15 mouse cellular contexts compared by ENCODE assay signal in the genomic region with DNA sequence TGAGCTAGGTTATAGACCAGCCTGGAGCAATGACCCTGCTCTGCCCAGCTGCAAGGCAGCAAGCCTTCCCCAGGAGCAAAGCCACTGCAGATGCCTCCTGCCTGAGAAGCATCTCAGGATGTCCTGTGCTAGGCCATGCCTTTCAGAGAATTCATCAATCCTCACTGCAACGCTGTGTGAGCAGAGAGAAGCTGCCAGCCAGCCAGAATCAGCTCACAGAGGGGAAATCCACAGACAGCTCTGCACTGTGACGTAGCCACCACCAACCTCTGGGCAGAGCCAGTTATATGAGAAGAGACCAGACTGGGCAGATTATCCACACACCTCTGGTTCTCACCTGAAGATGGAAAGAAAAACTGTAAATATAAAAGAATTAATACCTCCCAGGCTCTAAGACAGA.
DNase-seq lines count a peak whose midpoint lies in the region; ATAC-seq and TF ChIP-seq lines count a peak whose summit lies in the region.
"Had no signal": no experiment of that assay in that cellular context is flagged by ENCODE, and none has a peak within 500 bp of the region (broad histone marks: within the 10 kb centered on the region; RNA-seq: fewer than 3 reads in every experiment).

No protein-coding gene starts in this region.

- peak overlapping the region; percentile 56 for H3K27ac ChIP-seq in hindbrain, embryonic 12.5 days
- no peak overlapping the region for H3K27ac ChIP-seq in hindbrain, embryonic 10.5 days
- peak overlapping the region; percentile 61; the same call in 1 of the 2 replicates for H3K27ac ChIP-seq in forebrain, embryonic 14.5 days (ENCODE audit: low read depth, low read length)
- H3K27ac ChIP-seq in midbrain, embryonic 12.5 days (replicated peaks) = 0 out of 2 replicates have a peak overlapping the region, but pooled peaks have one; percentile 36
- peak overlapping the region; percentile 79 for H3K27ac ChIP-seq in neural tube, embryonic 15.5 days (replicated peaks)
- no peak overlapping the region for H3K27ac ChIP-seq in cerebellum, adult 2 months (ENCODE audit: insufficient read depth, low read length)
- H3K27ac ChIP-seq: heart, embryonic 15.5 days; intestine, embryonic 15.5 days; liver, embryonic 12.5 days had no signal

- 64% methylated on average over 2 of the region's 2 CpGs for WGBS in hindbrain, embryonic 12.5 days
- 84% methylated on average over 2 of the region's 2 CpGs for WGBS in hindbrain, embryonic 10.5 days
- 68% methylated on average over 2 of the region's 2 CpGs for WGBS in forebrain, embryonic 14.5 days
- WGBS in midbrain, embryonic 12.5 days = 67% methylated on average over 2 of the region's 2 CpGs
- WGBS in neural tube, embryonic 15.5 days = 28% methylated on average over 2 of the region's 2 CpGs
- WGBS in cerebellum, adult 2 months = 78% methylated on average over 2 of the region's 2 CpGs

- no peaks in the 10 kb centered on the region for H3K36me3 ChIP-seq in hindbrain, embryonic 12.5 days
- H3K36me3 ChIP-seq in hindbrain, embryonic 10.5 days = no peaks in the 10 kb centered on the region
- H3K36me3 ChIP-seq in forebrain, embryonic 14.5 days (ENCODE audit: control insufficient read depth, insufficient read depth, low read length) = no peaks in the 10 kb centered on the region
- no peaks in the 10 kb centered on the region for H3K36me3 ChIP-seq in midbrain, embryonic 12.5 days
- no peaks in the 10 kb centered on the region for H3K36me3 ChIP-seq in neural tube, embryonic 15.5 days
- H3K36me3 ChIP-seq: heart, embryonic 15.5 days; intestine, embryonic 15.5 days; liver, embryonic 12.5 days had no signal

- H3K4me3 ChIP-seq in hindbrain, embryonic 12.5 days = no peak overlapping the region
- no peak overlapping the region for H3K4me3 ChIP-seq in hindbrain, embryonic 10.5 days
- no peak overlapping the region for H3K4me3 ChIP-seq in forebrain, embryonic 14.5 days (ENCODE audit: low read depth, low read length)
- H3K4me3 ChIP-seq in midbrain, embryonic 12.5 days = no peak overlapping the region
- no peak overlapping the region for H3K4me3 ChIP-seq in neural tube, embryonic 15.5 days (replicated peaks)
- H3K4me3 ChIP-seq in cerebellum, adult 2 months (replicated peaks; ENCODE audit: insufficient read depth, low read depth, low read length) = no peak overlapping the region
- H3K4me3 ChIP-seq: heart, embryonic 15.5 days; intestine, embryonic 15.5 days; liver, embryonic 12.5 days had no signal

- no peak overlapping the region for H3K9ac ChIP-seq in hindbrain, embryonic 12.5 days
- no peak overlapping the region for H3K9ac ChIP-seq in forebrain, embryonic 14.5 days (ENCODE audit: low read length)
- H3K9ac ChIP-seq in midbrain, embryonic 12.5 days (replicated peaks) = no peak overlapping the region
- H3K9ac ChIP-seq in neural tube, embryonic 15.5 days (replicated peaks) = no peak overlapping the region
- H3K9ac ChIP-seq: heart, embryonic 15.5 days; intestine, embryonic 15.5 days; liver, embryonic 12.5 days had no signal

- no peak for TF ChIP-seq CTCF in cerebellum, adult 2 months (IDR thresholded peaks at IDR 0.05; ENCODE audit: borderline replicate concordance, insufficient read depth, low read depth, low read length)

- H3K9me3 ChIP-seq in hindbrain, embryonic 12.5 days (replicated peaks) = no peaks in the 10 kb centered on the region
- no peaks in the 10 kb centered on the region for H3K9me3 ChIP-seq in hindbrain, embryonic 10.5 days
- no peaks in the 10 kb centered on the region for H3K9me3 ChIP-seq in forebrain, embryonic 14.5 days (replicated peaks; ENCODE audit: control insufficient read depth, low read length)
- H3K9me3 ChIP-seq in midbrain, embryonic 12.5 days = no peaks in the 10 kb centered on the region
- H3K9me3 ChIP-seq in neural tube, embryonic 15.5 days (replicated peaks) = no peaks in the 10 kb centered on the region
- H3K9me3 ChIP-seq: heart, embryonic 15.5 days; intestine, embryonic 15.5 days; liver, embryonic 12.5 days had no signal

- H3K4me1 ChIP-seq in hindbrain, embryonic 12.5 days = peaks cover 37% of the 10 kb centered on the region
- H3K4me1 ChIP-seq in hindbrain, embryonic 10.5 days (replicated peaks) = peaks cover 53% of the 10 kb centered on the region
- H3K4me1 ChIP-seq in forebrain, embryonic 14.5 days (ENCODE audit: control insufficient read depth, insufficient read depth, low read length) = peaks cover 27% of the 10 kb centered on the region
- H3K4me1 ChIP-seq in midbrain, embryonic 12.5 days = peaks cover 55% of the 10 kb centered on the region
- peaks cover 69% of the 10 kb centered on the region for H3K4me1 ChIP-seq in neural tube, embryonic 15.5 days
- peaks cover 15% of the 10 kb centered on the region for H3K4me1 ChIP-seq in cerebellum, adult 2 months (ENCODE audit: control insufficient read depth, insufficient read depth, low read length)

- ATAC-seq in hindbrain, embryonic 12.5 days (ENCODE audit: low FRiP score) = no peak
- no peak for ATAC-seq in forebrain, embryonic 14.5 days
- no peak for ATAC-seq in midbrain, embryonic 12.5 days (ENCODE audit: low FRiP score, low read depth)
- peak; percentile 36; the same call in 1 of the 2 replicates for ATAC-seq in neural tube, embryonic 15.5 days (ENCODE audit: low FRiP score)
- ATAC-seq: liver, embryonic 12.5 days; lung, postnatal 0 days had no signal

- H3K4me2 ChIP-seq in hindbrain, embryonic 12.5 days (replicated peaks) = no peak overlapping the region
- no peak overlapping the region for H3K4me2 ChIP-seq in forebrain, embryonic 14.5 days (ENCODE audit: low read length)
- H3K4me2 ChIP-seq in midbrain, embryonic 12.5 days (replicated peaks) = no peak overlapping the region
- no peak overlapping the region for H3K4me2 ChIP-seq in neural tube, embryonic 15.5 days
- H3K4me2 ChIP-seq: heart, embryonic 15.5 days; intestine, embryonic 15.5 days; liver, embryonic 12.5 days had no signal

- no peaks in the 10 kb centered on the region for H3K27me3 ChIP-seq in hindbrain, embryonic 12.5 days
- peaks cover 11% of the 10 kb centered on the region for H3K27me3 ChIP-seq in hindbrain, embryonic 10.5 days (ENCODE audit: insufficient read depth, poor library complexity, severe bottlenecking)
- H3K27me3 ChIP-seq in forebrain, embryonic 14.5 days (replicated peaks; ENCODE audit: control insufficient read depth, insufficient read depth, low read length) = no peaks in the 10 kb centered on the region; the same call in 1 of the 2 replicates
- H3K27me3 ChIP-seq in midbrain, embryonic 12.5 days = no peaks in the 10 kb centered on the region
- H3K27me3 ChIP-seq in neural tube, embryonic 15.5 days (replicated peaks) = no peaks in the 10 kb centered on the region
- no peaks in the 10 kb centered on the region for H3K27me3 ChIP-seq in cerebellum, adult 2 months (ENCODE audit: control insufficient read depth, insufficient read depth, low read length)
- H3K27me3 ChIP-seq: intestine, embryonic 15.5 days; liver, embryonic 12.5 days had no signal

- DNase-seq in hindbrain, embryonic 10.5 days (ENCODE audit: low spot score) = no peak
- DNase-seq in forebrain, embryonic 14.5 days (ENCODE audit: low spot score) = no peak
- DNase-seq in retina, postnatal 1 day = no peak
- DNase-seq in cerebellum, adult 2 months = no peak
- DNase-seq in kidney, postnatal 25 days = no peak
- DNase-seq: embryo, embryonic 11 days; kidney, postnatal 10 days; right cerebral cortex, postnatal 14 days had no signal

- no peak for TF ChIP-seq POLR2A in cerebellum, adult 2 months (IDR thresholded peaks at IDR 0.05; ENCODE audit: borderline replicate concordance, insufficient read depth, low read length)

Comparison
In these comparisons a context has a peak if more than half of its experiments do, and no peak if none do; other contexts are left out.
1. H3K27ac ChIP-seq: peak in hindbrain, embryonic 12.5 days (single experiment), forebrain, embryonic 14.5 days (single experiment), midbrain, embryonic 12.5 days (single experiment) and neural tube, embryonic 15.5 days (single experiment); none in hindbrain, embryonic 10.5 days (single experiment) and cerebellum, adult 2 months (single experiment).